1 mouse cellular context compared by ENCODE assay signal in the genomic region with DNA sequence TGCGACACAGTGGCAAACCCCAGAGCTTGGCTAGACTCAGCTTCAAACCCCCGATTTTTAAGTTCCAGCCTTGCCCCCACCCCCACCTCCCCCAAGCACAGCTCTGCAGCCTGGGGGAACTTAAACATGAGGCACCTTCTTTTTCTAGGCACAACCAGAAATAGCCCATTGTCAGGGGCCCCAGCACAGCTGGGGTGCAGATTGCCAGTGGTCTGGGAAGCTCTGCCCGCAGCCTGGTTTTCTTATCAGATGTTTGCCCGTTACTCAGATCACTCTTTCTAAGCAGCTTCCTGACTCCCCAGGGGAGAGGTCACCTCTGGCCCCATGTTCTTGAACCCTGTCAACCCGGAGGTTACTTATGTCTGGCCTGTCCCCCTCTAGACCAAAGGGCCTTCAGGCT.
TF ChIP-seq lines count a peak whose summit lies in the region.

No protein-coding gene starts in this region.

TF ChIP-seq in MEL, 35 proteins besides CTCF, POLR2A, EP300 and RAD21:
- TF ChIP-seq E2F4 (IDR thresholded peaks at IDR 0.05; ENCODE audit: borderline replicate concordance, low read depth, low read length): no peak
- no peak for TF ChIP-seq USF1 (IDR thresholded peaks at IDR 0.05; ENCODE audit: low read depth, low read length)
- 0 out of 2 replicates have a peak, but pooled peaks have one; percentile 33 for TF ChIP-seq RCOR1 (IDR thresholded peaks at IDR 0.05; ENCODE audit: low read depth, low read length)
- TF ChIP-seq UBTF (IDR thresholded peaks at IDR 0.05; ENCODE audit: borderline replicate concordance, insufficient read depth, low read depth, low read length): no peak
